Mouse (Mus musculus): ENCODE measurements around the gene Psip1.

DNA sequence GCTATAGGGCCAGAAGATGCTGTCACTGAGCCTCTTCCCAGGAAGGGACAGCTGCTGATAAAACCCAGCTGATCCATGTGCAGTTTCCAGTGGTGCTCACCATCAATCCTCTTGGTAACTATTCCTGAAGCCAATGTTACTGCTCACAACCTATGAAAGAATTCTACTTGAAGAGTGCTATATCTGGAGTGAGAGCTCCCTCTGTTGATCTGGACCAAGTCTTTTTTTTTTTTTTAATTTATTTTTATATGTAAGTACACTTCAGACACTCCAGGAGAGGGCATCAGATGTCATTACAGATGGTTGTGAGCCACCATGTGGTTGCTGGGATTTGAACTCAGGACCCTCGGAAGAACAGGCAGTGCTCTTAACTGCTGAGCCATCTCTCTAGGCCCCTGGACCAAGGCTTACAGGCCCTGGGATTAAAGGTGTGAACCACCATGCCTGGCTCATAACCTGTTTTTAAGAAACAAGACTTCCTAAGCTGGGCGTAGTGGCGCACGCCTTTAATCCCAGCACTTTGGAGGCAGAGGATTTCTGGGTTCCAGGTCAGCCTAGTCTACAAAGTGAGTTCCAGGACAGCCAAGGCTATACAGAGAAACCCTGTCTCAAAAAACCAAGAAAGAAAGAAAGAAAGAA is 76.3 kb downstream of the Psip1 start:
- no peak for TF ChIP-seq CTCF (IDR thresholded peaks at IDR 0.05; ENCODE audit: insufficient read depth, low read depth, low read length)
- no peak for TF ChIP-seq POLR2A (IDR thresholded peaks at IDR 0.05; ENCODE audit: insufficient read depth, low read depth, low read length)

Measured in olfactory bulb, adult 2 months (tissue).